ENCODE assay signal across 13 mouse cellular contexts in genomic region chr12:40818046-40818708, GRCm38 (mm10).
"Had no signal": no experiment of that assay in that cellular context is flagged by ENCODE, and none has a peak within 500 bp of the region (broad histone marks: within the 10 kb centered on the region; RNA-seq: fewer than 3 reads in every experiment).

No protein-coding gene starts in this region.

- H3K4me3 ChIP-seq: intestine, embryonic 15.5 days; left cerebral cortex, adult 2 months; limb, embryonic 15.5 days; liver, embryonic 12.5 days; midbrain, embryonic 12.5 days; neural tube, embryonic 13.5 days had no signal

- H3K4me1 ChIP-seq: intestine, embryonic 15.5 days; limb, embryonic 15.5 days; liver, embryonic 12.5 days; midbrain, embryonic 12.5 days; neural tube, embryonic 13.5 days had no signal

- H3K27ac ChIP-seq: intestine, embryonic 15.5 days; left cerebral cortex, adult 2 months; limb, embryonic 15.5 days; liver, embryonic 12.5 days; midbrain, embryonic 12.5 days; neural tube, embryonic 13.5 days; stomach, postnatal 0 days had no signal

- H3K9ac ChIP-seq: intestine, embryonic 15.5 days; limb, embryonic 15.5 days; liver, embryonic 12.5 days; midbrain, embryonic 12.5 days; neural tube, embryonic 13.5 days had no signal

- H3K9me3 ChIP-seq: intestine, embryonic 15.5 days; limb, embryonic 15.5 days; liver, embryonic 12.5 days; midbrain, embryonic 12.5 days; neural tube, embryonic 13.5 days had no signal

- DNase-seq: kidney, adult 18-20 months; kidney, postnatal 10 days; kidney, postnatal 4 days; right cerebral cortex, postnatal 14 days; thymus, postnatal 4 days had no signal

- H3K36me3 ChIP-seq: intestine, embryonic 15.5 days; limb, embryonic 15.5 days; liver, embryonic 12.5 days had no signal

- H3K4me2 ChIP-seq: intestine, embryonic 15.5 days; limb, embryonic 15.5 days; liver, embryonic 12.5 days; midbrain, embryonic 12.5 days; neural tube, embryonic 13.5 days had no signal

- ATAC-seq: intestine, embryonic 15.5 days; liver, embryonic 12.5 days; midbrain, embryonic 16.5 days had no signal

- H3K27me3 ChIP-seq: intestine, embryonic 15.5 days; limb, embryonic 15.5 days; liver, embryonic 12.5 days; midbrain, embryonic 12.5 days; neural tube, embryonic 13.5 days had no signal
